Mouse (Mus musculus) activated CD4-positive, CD25-positive, alpha-beta regulatory T cell, adult 4 months (primary cell): ENCODE measurements around the gene Gm813. TPM values are rescaled to one million over a fixed set of nuclear protein-coding genes. Genes with fewer than 3 reads are reported as not detected.

Experiments
- ATAC-seq: one replicate; pipeline ENCODE4 v1.8.0; 2017
- polyA plus RNA-seq, 2 experiments: library from polyadenylated mRNA; unstranded; fragments of 100-300 nt; shearing (Covaris generic); gene quantifications; one replicate each; pipeline ENCODE4 v1.2.1; 2017

Gm813 gene
- polyA plus RNA-seq, 2 experiments from 2014 or later, result not detected

DNA sequence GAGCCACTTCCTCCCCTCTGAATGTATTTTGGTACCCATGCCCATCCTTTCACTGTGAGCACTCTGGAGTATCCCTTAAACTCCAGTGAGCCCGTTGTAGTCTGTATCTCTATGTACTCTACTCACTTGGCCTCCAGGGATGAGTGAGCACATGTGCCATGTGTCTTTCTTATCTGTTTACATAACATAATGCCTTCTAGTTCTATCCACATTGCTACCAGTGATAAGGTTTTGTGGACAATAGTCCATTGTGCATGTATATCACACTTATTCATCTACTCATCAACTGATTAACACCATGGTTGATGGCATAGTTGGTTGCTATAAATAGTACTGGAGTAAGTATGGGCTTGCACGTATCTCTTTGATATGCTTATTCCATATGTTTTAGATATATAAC lies 12.9 kb downstream of the Gm813 start:
- no peak for ATAC-seq

GRCm38 (mm10) chr16:58600846-58601245 lies 15.9 kb downstream of the Gm813 start:
- ATAC-seq, result no peak

GRCm38 (mm10) chr16:58591299-58591698 lies 25.5 kb downstream of the Gm813 start:
- ATAC-seq, result no peak

DNA sequence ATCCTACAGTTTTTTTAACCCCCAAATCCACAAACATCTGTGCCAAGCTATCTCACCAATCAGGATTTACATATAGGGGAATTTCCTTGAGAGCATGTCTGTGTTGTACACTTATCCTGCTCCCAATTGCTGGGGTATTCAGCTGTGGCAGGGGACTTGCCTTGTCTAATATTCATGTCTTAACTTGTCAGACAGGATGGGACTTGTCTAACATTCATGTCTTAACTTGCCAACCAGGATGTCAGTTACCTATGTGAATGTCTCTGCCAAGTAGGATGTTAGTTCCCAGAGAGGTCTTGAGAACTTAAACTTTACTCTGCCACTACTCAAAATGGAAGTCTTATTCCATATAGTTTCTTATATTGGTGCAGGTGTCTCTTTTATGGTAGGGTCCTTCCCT lies 27.3 kb downstream of the Gm813 start:
- no peak for ATAC-seq

DNA sequence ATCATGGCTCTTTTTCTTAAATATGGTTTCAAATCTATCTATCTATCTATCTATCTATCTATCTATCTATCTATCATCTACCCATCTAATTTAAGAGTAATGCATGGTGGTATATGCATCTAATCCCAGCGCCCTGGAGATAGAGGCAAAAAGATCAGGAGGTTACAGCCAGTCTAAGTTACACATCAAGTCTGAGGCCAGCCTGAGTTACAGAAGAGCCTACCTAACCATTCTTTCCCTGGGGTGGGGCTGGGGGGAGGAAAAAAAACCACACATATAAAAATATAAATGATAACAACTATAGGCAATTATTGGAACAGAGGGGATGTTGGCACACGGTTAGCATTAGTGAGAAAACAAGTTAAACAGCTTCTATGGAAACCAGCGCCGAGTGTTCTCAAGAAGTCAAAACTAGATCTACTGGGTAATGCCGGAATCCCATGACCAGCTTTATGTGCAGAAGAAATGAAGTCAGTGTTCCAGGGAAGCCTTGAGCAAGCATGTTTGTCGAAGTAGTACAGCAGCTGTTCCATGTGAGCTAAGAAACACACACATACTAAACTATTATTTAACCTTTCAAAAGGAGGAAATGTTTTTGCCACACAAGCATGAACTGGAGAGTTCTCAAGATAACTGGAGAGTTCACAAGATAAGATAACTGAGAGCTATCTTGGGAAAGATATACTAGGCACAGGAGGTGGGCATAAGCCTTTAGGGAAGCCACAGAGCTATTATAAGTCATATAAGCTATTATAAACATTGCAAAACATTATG lies 42.6 kb downstream of the Gm813 start:
- no peak for ATAC-seq

DNA sequence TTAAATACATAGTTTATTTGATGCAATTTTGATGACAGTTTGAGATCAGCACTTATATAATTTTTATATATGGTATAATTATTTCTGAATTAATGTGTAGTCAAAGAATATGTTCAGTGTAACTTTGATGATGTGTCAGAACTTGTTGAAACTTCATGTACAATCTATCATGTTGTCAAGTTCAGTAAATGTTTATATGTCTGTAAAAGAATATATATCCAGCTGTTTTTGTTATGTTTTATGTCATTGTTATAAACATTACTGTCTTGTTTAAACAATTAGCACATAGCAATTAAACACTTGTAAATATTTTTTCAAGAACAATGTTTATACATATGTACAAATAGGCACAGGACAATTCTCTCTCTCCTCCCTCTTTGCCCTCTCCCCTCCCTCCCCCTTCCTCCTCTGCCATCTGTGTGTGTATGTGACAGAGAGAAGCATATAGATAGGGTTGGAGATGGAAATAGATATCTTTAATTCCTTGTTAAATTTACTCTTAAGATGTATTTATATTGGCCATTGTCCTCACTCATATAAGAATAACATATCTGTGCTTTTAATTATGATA lies 46.0 kb downstream of the Gm813 start:
- no peak for ATAC-seq

Other genes starting within 250 kb of the Gm813 start
- under 1 TPM; 0.24 to 0.32 TPM for gene Dcbld2, start 208.5 kb downstream of the Gm813 start, polyA plus RNA-seq
- 1 to 10 TPM; 4.6 to 7.4 TPM for gene St3gal6, start 92.7 kb downstream of the Gm813 start, polyA plus RNA-seq
- not detected for gene E330017A01Rik, start 21.8 kb upstream of the Gm813 start, polyA plus RNA-seq
- gene Cpox, start 53.3 kb upstream of the Gm813 start, polyA plus RNA-seq, result 10 to 100 TPM; 34.0 to 37.2 TPM
- gene Gpr15, start 102.1 kb upstream of the Gm813 start, polyA plus RNA-seq, result 10 to 100 TPM; 22.6 to 23.4 TPM
- 100 to 1,000 TPM; 229 to 255 TPM for gene Cldnd1, start 110.9 kb upstream of the Gm813 start, polyA plus RNA-seq
- under 1 TPM in 1 of 2 experiments, not detected in 1; 0.19 TPM for gene Olfr172, start 146.2 kb upstream of the Gm813 start, polyA plus RNA-seq
- 1 to 10 TPM in 1 of 2 experiments, under 1 TPM in 1; 0.75 to 1.2 TPM for gene Olfr173, start 183.3 kb upstream of the Gm813 start, polyA plus RNA-seq
- gene Olfr175-ps1, start 209.8 kb upstream of the Gm813 start, polyA plus RNA-seq, result not detected